Mouse (Mus musculus) midbrain, embryonic 10.5 days (tissue): Measurements from ENCODE around the gene Spocd1. TPM values are rescaled to one million over a fixed set of nuclear protein-coding genes. Genes with fewer than 3 reads are reported as not detected.
A peak's percentile ranks its signal among the peaks of the same experiment; 100 is the strongest.

Experiments
- DNase-seq: peaks from one replicate; pipeline ENCODE4 v3.0.0-alpha.2; 2017; ENCODE audit warnings: low spot score
- H3K27ac ChIP-seq: fragments of 300-500 bp; sonication (generic); replicated peaks from 2 replicates; pipeline ENCODE4 v1.5.1; 2016; ENCODE audit warnings: mild to moderate bottlenecking
- H3K27me3 ChIP-seq: fragments of 300-500 bp; sonication (generic); 2 replicates; pipeline ENCODE4 v1.6.1; 2016; ENCODE audit warnings: low read depth, mild to moderate bottlenecking; ENCODE audit not compliant: poor library complexity, severe bottlenecking
- H3K36me3 ChIP-seq: fragments of 300-500 bp; sonication (generic); 2 replicates; pipeline ENCODE4 v1.6.1; 2016; ENCODE audit warnings: mild to moderate bottlenecking, moderate library complexity
- H3K4me1 ChIP-seq: fragments of 300-500 bp; sonication (generic); 2 replicates; pipeline ENCODE4 v1.6.1; 2016
- H3K4me3 ChIP-seq: fragments of 300-500 bp; sonication (generic); 2 replicates; pipeline ENCODE4 v1.5.1; 2016; ENCODE audit warnings: mild to moderate bottlenecking, moderate library complexity
- H3K9me3 ChIP-seq: fragments of 300-500 bp; sonication (generic); replicated peaks from 2 replicates; pipeline ENCODE4 v1.6.1; 2016; ENCODE audit warnings: mild to moderate bottlenecking
- WGBS: fragments of 180-500 bp; shearing (Covaris S2); methylation state at CpG from one replicate; pipeline ENCODE4 v1.1.7; 2016; 5-methylcytosine and 5-hydroxymethylcytosine counted together
- polyA plus RNA-seq: library from polyadenylated mRNA; unstranded; fragments of >200 nt; fragmentation: Nextera tagmentation; extraction: Ambion mirVana; gene quantifications from 2 replicates; pipeline ENCODE4 v1.2.1, GENCODE M21; 2016

Gene Spocd1
- polyA plus RNA-seq, 1 experiment from 2014 or later: not detected

DNA sequence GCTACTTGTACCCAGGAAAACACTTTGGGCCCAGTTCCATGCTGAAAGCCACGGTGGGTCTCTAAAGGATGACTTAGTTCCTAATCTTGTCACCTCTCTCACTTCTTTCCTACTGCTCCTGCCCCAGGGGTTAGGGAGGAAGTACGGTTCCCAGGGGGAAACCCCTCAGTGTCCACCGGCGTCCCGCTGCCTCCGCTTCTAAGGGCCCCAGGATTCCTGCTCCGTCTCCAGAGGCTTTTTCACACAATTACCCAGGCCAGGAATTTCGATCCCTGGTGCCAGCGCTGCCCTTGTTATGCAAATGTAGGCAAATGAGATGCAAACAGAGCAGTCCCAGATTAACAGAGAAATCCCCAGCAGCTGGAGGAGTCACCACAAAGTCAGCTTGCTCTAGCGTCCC, 37.2 kb downstream of the Spocd1 start:
- Histone ChIP-seq H3K36me3 (no peaks in the 10 kb centered on the region), H3K4me1 (peaks cover 54% of the 10 kb centered on the region), H3K27me3 (peaks cover 29% of the 10 kb centered on the region), H3K9me3 (no peaks in the 10 kb centered on the region), H3K4me3 (peak overlapping the region; percentile 3; the same call in 1 of the 2 replicates), H3K27ac (peak overlapping the region; percentile 39)
- 12% methylated on average over 10 of the region's 10 CpGs for WGBS
- peak; percentile 32 for DNase-seq

DNA sequence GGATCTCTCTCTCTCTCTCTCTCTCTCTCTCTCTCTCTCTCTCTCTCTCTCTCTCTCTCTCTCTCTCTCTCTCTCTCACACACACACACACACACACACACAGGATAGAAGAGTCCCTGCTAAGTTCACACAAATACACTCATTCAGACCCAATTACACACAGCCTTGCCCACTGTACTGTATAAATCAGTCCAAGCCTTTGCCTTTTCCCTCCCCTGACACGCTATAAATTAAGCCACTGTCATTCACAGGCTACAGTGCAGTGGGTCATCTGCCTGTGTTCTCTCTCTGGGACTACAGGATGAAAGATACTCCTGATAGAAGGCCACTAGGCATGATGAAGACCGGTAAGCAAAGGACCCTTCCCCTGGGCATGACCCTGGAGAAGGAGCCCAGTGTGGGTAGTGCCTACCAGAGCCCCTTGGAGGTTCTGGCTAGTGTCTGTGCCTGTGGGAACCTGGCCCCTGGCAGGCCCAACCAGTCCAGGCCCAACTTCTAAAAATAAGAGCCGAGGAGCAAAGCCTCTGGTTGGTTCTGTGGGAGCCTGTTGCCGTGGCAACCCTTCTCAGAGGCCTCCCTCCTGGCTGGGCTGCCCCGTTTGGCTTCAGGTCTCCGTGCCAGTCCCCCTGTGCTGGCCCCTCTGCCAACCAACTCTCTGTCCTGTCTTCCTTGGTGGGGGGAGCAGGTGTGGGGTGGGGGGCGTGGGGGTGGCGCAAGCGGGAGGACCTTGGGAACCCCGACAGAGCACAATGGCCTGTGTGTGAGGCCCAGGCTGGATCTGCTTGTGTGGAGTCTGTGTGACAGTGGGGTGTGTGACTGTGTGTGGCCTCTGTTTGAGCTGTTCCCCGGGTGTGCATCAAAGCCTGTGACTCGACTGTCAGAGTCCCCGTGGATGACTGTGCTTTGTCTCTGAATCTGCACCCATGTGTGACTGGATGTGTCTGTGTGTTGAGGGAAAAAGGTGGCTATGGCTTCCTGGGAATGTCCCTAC, 38.3 kb downstream of the Spocd1 start:
- Histone ChIP-seq H3K9me3 (no peaks in the 10 kb centered on the region), H3K27me3 (peaks cover 29% of the 10 kb centered on the region), H3K36me3 (no peaks in the 10 kb centered on the region), H3K27ac (peak overlapping the region; percentile 84), H3K4me1 (peaks cover 52% of the 10 kb centered on the region), H3K4me3 (peak overlapping the region; percentile 33; the same call in 1 of the 2 replicates)
- WGBS: 36% methylated on average over 13 of the region's 13 CpGs
- peak; percentile 76 for DNase-seq

DNA sequence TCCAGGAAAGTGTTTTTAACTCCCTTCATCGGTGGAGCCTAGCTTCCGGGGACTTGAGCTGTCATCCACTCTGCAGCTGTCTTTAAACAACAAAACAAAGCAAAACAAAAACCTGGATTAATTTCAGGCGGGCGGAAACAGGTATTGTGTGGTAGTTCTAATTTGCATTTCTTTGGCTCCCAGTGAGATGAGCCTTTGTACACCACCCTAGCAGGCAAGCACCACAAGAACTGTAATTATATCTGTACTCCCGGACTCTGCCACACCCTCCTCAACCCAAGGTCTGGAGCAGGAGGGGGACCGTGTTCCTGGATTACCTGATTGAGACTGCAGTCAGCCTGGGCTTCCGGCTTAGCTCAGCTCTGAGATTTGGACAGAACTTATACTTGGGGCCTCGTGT, 41.1 kb downstream of the Spocd1 start:
- Histone ChIP-seq H3K27me3 (peaks cover 48% of the 10 kb centered on the region), H3K4me3 (no peak overlapping the region), H3K36me3 (no peaks in the 10 kb centered on the region), H3K27ac (no peak overlapping the region), H3K9me3 (no peaks in the 10 kb centered on the region), H3K4me1 (peaks cover 58% of the 10 kb centered on the region)
- WGBS: 41% methylated on average over 8 of the region's 8 CpGs
- DNase-seq: no peak

DNA sequence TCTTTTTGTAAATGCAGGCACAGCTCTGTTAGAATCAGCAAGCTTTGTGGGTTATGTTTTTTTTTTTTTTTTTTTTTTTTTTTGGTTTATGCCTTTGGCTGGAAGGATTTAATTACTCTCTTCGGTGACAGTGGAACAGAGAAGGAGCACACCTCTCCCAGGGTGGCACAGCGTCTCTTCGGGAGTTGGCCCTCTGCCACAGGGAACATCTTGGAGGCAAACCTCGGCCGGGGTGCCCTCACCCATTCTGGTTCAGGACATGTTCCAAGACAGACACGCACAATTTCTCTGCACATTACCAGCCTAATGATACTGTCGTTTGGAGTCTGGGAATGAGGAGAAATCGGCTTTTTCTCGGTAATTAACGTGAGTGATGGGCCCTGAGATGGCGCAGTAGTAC, 41.8 kb downstream of the Spocd1 start:
- H3K4me3 ChIP-seq: no peak overlapping the region
- peaks cover 49% of the 10 kb centered on the region for H3K27me3 ChIP-seq
- no peak overlapping the region for H3K27ac ChIP-seq
- DNase-seq: no peak
- peaks cover 51% of the 10 kb centered on the region for H3K4me1 ChIP-seq
- H3K9me3 ChIP-seq: no peaks in the 10 kb centered on the region
- no peaks in the 10 kb centered on the region for H3K36me3 ChIP-seq
- WGBS: 91% methylated on average over 11 of the region's 11 CpGs

DNA sequence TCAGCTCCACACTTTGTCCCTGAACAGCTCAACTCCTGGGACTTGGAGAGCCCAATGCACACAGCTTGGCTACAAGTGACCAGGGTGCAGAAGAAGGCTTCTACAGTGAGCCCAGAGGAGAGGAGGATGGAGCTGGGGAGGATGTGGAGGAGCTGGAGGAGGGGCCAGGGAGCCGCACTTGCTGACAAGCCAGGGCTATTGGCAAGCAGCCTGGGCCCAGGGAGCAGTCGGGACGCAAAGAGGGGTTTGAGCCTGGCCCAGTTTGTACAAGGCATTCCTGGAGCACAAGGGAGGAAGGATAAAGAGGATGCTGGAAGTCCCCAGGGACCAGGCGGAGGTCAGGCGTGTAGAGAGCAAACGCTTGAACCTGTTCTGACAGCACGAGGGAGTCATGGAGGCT, 42.9 kb downstream of the Spocd1 start:
- Histone ChIP-seq H3K4me1 (peaks cover 39% of the 10 kb centered on the region), H3K27ac (no peak overlapping the region), H3K9me3 (no peaks in the 10 kb centered on the region), H3K27me3 (peaks cover 48% of the 10 kb centered on the region), H3K36me3 (no peaks in the 10 kb centered on the region), H3K4me3 (no peak overlapping the region)
- WGBS: 48% methylated on average over 7 of the region's 7 CpGs
- no peak for DNase-seq

DNA sequence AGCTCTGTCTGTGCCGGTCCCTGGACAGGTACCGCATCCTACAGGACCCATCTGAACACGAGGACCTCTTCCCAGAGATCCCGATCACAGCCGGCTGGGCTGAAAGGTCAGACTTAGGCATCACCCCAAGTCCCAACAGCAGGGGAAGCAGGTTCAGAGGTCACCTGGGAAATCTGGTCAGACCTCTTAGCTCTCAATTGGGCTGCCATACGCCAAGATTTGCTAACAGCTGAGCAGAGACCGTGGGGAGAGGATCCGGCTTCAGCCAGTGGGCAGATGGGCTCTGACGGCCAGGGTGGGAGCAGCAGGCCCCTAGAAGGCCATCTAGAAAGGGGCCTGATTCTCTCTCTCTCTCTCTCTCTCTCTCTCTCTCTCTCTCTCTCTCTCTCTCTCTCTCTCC, 45.2 kb downstream of the Spocd1 start:
- DNase-seq: no peak
- peaks cover 49% of the 10 kb centered on the region for H3K27me3 ChIP-seq
- no peak overlapping the region for H3K4me3 ChIP-seq
- no peaks in the 10 kb centered on the region for H3K9me3 ChIP-seq
- no peaks in the 10 kb centered on the region for H3K36me3 ChIP-seq
- peaks cover 38% of the 10 kb centered on the region for H3K4me1 ChIP-seq
- H3K27ac ChIP-seq: no peak overlapping the region
- WGBS: 72% methylated on average over 9 of the region's 9 CpGs

DNA sequence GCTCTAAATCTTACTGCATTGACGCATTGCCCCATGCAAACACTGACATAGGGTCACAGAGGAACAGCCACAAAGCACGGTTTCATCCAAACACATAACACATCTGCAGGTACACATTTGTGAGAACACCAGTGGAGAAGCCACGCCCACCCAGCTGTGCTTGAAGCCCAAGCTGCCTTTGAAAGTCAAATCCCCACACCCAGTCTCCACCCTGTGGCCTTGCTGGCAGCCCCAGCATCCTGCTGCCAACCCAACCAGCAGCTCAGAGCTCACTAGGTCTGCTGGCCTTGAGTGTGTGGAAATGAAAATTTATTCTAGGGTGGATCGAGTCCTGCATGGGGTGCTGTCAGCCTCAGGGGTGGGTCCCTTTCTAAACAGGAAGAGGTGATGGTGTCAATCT, 48.2 kb downstream of the Spocd1 start:
- no peaks in the 10 kb centered on the region for H3K9me3 ChIP-seq
- peaks cover 46% of the 10 kb centered on the region for H3K4me1 ChIP-seq
- no peak overlapping the region for H3K4me3 ChIP-seq
- H3K27me3 ChIP-seq: peaks cover 68% of the 10 kb centered on the region
- DNase-seq: no peak
- no peaks in the 10 kb centered on the region for H3K36me3 ChIP-seq
- no peak overlapping the region for H3K27ac ChIP-seq
- WGBS: 76% methylated on average over 4 of the region's 4 CpGs

DNA sequence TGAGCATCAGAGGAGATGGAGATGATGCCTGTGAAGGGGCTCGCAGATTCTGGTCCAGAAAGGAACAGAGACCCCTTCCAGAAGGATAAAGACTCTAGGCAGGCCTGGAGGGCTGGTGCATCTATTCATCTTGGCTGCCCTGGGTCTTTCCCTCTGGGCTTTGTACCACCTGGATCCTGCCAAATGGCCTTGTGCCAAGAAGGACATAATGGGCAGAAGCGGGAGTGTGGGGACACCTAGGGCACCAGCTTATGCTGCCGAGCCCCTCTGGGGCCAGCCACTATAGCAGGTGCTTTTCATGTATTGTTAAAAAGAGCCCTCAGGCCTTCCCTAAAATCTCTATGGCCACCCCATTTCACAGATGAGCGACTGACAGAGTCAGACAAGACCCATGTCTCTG, 49.2 kb downstream of the Spocd1 start:
- Histone ChIP-seq H3K36me3 (no peaks in the 10 kb centered on the region), H3K4me1 (peaks cover 54% of the 10 kb centered on the region), H3K27me3 (peaks cover 68% of the 10 kb centered on the region), H3K4me3 (no peak overlapping the region), H3K9me3 (no peaks in the 10 kb centered on the region), H3K27ac (no peak overlapping the region)
- no peak for DNase-seq
- 75% methylated on average over 4 of the region's 4 CpGs for WGBS

DNA sequence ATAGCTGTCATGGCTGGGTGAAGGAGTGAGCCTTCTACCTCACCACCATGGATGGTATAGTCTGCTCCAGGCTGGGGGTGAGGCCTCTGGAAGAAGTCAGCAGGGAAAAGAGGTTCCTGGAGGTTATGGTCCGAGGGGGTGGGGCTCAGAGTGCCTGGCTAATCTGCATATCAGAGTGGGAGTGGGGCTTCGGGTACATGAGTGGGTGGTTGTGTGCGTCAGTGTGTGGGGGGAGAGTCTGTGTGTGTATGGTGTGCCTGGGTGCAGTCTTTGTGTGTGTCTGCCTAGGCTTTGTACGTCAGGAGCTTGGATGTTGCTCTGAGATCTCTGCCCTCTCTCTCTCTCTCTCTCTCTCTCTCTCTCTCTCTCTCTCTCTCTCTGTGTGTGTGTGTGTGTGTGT, 49.9 kb downstream of the Spocd1 start:
- H3K27ac ChIP-seq: no peak overlapping the region
- H3K9me3 ChIP-seq: no peaks in the 10 kb centered on the region
- peaks cover 59% of the 10 kb centered on the region for H3K4me1 ChIP-seq
- no peak for DNase-seq
- no peak overlapping the region for H3K4me3 ChIP-seq
- H3K27me3 ChIP-seq: peaks cover 69% of the 10 kb centered on the region
- WGBS: 77% methylated on average over 4 of the region's 4 CpGs
- no peaks in the 10 kb centered on the region for H3K36me3 ChIP-seq

DNA sequence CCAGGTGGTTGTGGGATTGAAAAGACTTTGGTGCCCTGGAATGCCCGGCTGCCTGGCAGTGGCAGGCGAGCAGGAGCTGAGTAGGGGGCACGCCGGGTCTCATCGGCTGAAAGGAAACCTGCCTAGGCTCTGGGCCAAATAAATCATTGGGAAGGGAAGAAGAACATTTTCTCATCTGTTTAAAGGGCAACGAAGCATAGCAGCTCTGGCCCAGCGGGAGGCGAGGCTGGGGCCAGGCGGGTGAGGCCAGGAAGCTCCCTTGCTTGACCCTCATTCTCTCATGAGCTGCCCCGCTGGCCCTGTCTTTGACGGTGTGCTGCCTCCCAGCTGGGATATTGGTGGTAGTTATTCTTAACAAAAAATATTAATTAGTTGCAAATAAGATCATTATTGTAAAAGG, 52.6 kb downstream of the Spocd1 start:
- Histone ChIP-seq H3K27me3 (peaks cover 86% of the 10 kb centered on the region), H3K4me3 (no peak overlapping the region), H3K4me1 (peaks cover 77% of the 10 kb centered on the region), H3K9me3 (no peaks in the 10 kb centered on the region), H3K27ac (no peak overlapping the region), H3K36me3 (no peaks in the 10 kb centered on the region)
- 35% methylated on average over 11 of the region's 11 CpGs for WGBS
- DNase-seq: no peak

DNA sequence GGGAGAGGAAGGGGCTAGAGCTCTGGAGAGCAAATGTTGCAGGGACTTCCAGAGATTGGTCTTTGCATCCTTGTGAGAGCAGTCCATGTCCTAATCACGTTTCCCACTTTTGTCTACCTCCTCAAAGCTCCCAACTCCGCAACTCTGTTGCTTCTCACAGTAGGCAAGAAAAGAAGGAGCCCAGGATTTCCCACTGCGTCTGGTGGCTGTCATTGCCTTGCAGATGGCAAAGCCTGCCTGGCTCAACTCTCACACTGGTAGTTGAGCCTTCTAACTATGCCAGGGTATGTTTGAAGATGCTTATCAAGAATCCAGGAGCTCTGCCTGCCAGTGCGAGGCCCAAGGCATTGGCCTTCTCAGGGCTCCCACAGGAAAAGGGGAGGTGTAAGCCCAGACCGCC, 54.0 kb downstream of the Spocd1 start:
- Histone ChIP-seq H3K4me1 (peaks cover 85% of the 10 kb centered on the region), H3K36me3 (no peaks in the 10 kb centered on the region), H3K4me3 (no peak overlapping the region), H3K27me3 (peaks cover 95% of the 10 kb centered on the region), H3K27ac (no peak overlapping the region), H3K9me3 (no peaks in the 10 kb centered on the region)
- 16% methylated on average over 5 of the region's 5 CpGs for WGBS
- DNase-seq: no peak

DNA sequence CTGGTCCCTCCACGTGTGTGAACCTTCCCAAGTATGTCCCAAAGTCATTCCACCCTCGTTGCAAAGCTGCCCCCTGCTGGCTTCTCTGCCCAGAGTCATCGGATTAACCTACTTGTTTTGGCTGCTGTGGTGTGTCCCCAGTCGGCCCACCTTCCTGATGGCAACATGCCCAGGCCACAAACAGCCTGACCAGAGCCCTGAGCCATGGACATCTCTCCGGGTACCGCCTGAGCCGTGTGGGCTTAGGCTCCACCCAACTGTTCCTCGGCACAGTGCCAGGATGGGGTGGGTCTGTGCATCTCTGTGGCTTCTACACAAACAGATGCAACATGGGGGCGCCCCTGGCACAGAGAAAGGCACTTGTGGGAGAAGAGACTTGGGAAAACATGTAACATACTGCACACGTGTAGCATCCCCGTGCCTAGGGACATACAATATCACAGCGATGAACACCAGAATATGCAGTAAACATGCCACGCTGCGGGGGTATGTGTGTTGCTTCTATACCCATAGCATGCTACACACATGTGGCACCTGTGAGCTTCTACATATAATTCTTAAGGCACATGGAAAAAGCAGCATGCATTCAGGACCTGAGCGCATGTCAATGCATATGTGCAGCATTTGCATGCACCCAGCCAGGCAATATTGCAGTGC, 54.8 kb downstream of the Spocd1 start:
- H3K4me3 ChIP-seq: peak overlapping the region; percentile 76
- peak overlapping the region; percentile 83 for H3K27ac ChIP-seq
- WGBS: 5% methylated on average over 15 of the region's 15 CpGs
- no peaks in the 10 kb centered on the region for H3K36me3 ChIP-seq
- peaks cover 95% of the 10 kb centered on the region for H3K27me3 ChIP-seq
- peak; percentile 67 for DNase-seq
- peaks cover 87% of the 10 kb centered on the region for H3K4me1 ChIP-seq
- H3K9me3 ChIP-seq: no peaks in the 10 kb centered on the region
